Mouse (Mus musculus) heart, adult 11 months (tissue): ENCODE results near the gene H3f3b.

Source experiments
- DNase-seq: peaks from one replicate; pipeline ENCODE4 v3.0.0; 2022

The H3f3b gene

DNA sequence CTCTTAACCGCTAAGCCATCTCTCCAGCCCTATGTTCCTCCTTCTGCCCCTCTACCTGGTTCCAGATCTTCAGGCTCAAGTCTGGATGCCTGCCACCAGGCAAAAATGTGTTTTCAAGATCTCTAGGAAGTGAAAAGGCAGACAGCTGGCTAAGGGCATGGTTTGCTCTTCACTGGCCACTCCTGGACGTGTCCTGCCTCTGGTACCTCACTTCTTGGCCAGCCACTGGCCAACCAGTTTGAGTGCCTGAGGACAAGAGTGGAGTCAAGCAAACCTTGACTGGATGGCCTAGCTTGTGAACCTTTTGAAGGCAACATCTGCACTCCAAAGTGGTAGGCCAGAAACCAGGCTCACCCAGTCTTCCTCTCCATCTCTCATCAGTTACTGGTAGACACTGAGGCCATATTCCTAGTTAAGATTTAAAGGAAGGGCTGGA lies 7.8 kb downstream of the H3f3b start:
- peak; percentile 85 for DNase-seq

DNA sequence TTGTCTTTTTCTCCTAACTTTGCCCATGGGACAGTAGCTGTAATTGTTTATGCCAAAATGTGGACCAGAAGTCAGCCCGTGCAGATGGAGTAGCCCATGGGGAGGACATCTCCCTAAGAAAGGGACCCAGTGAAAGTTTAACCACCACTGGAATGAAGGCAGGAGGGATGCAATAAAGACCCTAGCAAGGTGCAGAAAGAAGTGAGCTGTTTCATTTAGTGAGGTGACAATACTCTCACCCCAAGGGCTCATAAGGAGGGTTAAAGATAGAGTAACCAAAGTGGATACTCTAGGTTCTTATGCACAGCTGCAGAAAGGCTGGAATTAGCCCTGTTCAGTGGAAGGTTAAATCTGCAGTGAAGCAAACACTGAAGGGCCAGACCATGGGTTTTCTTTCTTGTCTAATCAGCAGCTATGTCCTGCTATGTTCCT lies 8.4 kb downstream of the H3f3b start:
- peak; percentile 66 for DNase-seq

DNA sequence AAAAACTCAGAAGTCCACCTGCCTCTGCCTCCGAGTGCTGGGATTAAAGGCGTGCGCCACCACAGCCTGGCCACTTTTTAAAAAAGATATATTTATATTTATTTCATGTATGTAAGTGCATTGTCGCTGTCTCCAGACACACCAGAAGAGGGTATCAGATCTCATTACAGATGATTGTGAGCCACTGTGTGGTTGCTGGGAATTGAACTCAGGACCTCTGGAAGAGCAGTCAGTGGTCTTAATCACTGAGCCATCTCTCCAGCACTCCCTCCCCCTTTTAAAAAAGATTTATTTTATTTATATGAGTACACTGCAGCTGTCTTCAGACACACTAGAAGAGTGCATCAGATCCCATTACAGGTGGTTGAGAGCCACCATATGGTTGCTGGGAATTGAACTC lies 8.9 kb downstream of the H3f3b start:
- peak; percentile 73 for DNase-seq

DNA sequence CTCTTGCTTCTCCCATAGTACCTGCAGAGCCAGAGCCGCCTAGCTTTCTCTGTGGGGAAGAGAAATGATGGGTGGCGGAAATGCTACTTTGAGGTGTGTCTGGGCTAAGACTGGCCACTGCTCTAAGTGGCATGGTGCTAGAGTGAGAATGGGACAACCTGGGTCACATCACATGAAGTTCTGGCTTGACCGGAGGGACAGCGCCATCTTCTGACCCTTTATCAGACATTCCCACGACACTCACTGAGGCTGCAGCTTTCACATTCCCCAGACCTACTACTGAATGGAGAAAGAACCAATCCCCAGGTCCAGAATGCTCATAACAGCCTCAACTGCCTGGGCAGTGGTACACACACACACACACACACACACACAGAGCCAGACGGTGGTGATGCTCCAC lies 9.7 kb downstream of the H3f3b start:
- DNase-seq = peak; percentile 94

DNA sequence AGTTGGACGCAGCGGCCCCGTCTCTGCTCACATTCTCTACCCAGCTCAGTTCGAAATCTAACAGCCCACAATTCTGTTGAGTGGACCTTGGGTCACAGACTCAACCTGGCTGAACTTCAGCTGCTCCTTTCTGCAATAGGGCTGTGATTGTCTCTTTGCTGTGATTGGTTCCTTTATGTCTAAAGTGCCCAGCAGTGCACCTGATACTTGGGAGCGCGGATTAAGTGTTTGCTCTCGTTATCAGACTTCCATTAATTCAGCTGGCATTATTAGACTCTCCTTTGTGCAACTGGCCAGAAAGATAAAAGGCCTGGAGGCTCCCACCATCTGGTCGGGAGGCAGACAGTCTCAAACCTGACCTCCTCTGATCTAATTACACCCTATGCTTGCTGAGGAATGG lies 12.9 kb downstream of the H3f3b start:
- DNase-seq = no peak

DNA sequence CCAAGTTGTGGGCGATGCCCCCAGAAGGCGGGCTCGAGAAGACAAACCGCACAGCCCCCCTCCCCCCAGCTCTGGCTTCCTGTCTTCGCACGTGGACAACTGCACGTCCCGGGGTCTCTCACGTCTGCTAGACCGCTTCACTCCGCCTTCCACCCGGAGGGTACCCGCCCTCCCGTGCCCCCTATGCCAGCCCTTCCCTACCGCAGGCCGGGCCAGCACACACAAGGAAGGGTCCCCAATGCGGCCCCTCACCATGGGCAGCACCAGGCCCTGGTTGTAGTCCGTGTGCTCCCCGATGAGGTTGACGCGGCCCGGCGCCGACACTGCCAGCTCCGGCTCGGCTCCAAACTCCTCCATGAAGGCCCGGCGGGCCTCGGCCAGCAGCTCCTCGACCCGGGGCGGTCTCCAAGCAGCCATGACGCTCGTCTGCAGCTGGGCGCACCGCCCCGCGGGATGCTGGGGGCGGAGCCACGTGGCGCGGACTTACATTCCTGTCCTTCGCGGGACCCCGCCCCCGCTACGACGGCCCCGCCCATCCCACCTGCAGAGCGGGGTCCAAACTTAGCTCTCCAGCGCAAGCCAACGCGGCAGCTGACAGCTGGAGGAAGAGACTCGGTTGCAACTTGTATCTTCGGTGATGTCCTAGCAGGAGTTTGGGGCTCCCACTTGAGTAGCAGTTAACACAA lies 15.4 kb downstream of the H3f3b start, which contains the start of gene Galk1:
Gene Galk1 (minus strand): TSS at position 458 of the 686 bp plus-strand sequence.
- DNase-seq = peak; percentile 99

DNA sequence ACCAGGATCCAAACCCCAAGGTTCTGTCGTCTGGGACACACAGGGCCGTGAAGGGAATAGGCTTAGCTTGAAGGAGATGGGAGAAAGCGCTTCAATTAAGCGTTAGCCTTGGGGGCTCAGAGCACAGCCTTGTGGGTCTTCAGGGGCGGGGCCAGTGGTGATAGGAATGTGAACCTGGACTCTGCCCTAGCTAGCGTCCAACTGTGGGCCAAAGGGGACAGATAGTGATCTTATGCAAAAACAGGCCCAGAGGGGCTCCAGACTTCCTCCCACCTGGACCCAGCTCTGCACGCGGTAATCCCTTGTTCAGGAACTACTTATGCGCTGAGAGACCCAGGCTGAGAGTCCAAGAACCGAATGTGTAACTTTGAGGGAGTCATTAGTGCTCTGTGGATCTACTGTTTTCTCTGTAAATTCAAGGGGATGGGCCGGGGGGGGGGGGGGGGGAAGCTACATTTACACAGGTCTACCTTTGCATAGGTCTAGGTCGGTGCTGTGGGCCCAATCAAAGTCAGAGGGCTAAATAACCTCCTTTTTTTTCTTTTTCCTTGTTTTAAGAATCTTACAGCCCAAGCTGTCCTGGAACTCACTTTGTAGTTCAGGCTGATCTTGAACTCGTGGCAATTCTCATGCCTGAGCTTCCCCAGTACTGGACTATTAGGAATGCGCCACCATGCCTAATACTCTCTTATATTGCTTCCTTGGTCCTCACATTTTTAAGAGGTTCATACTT lies 16.1 kb downstream of the H3f3b start:
- DNase-seq = peak; percentile 88

DNA sequence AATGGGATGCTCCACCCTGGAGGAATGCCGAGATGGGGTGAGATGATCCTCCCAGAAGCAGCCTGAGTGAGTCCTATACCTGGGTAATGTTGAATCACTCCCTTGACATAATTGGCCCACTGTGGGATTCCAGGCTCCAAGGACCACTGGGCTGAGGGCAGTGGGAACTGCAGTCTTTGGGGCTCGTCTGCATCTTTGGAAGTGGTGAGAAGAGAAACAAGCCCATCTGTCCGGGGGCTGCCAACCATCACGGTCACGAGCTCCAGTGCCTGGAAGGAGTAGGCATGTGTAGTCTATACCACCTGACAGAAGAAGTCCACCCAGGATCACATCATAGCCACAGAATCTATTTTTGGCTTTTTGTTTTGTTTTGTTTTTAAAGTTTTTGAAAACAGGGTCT lies 16.8 kb downstream of the H3f3b start:
- DNase-seq = peak; percentile 90

DNA sequence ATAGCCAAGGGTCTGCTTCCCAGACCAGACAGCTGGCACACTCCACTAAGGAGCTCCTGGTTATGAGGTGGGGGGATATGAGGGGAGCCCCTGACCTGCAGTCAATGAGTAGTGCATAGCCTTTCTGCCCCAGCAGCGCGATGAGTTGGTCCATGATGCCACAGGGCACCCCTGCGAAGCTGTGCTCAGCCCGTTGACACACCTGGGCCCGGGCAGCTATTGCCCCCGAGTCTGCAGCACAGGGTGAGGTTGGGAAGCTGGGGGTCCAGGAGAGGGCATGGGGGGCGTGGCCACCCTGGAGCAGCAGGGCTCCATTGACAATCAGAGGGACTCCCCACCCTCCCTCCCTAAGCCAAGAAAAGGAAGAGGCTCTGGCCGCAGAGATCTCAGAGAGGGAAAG lies 17.6 kb downstream of the H3f3b start:
- DNase-seq = no peak

DNA sequence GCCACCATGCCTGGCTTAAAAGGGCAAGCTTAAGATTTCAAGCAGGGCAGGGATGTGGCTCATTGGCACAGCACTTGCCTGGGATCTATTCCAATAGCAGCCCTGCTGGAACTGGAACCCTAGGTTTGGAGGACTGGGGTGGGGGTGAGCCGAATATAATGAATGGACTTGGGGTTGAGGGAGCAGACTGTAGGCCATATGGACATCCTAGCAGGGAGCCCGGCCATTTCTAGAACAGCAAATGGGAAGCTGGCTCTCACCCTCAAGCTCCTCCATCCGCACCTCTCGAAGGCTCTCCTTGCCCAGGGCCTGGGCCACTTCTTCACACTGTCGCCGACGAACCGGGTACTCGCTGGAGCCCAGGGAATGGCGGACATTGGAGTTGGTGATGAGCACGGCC lies 18.1 kb downstream of the H3f3b start:
- peak; percentile 88 for DNase-seq

DNA sequence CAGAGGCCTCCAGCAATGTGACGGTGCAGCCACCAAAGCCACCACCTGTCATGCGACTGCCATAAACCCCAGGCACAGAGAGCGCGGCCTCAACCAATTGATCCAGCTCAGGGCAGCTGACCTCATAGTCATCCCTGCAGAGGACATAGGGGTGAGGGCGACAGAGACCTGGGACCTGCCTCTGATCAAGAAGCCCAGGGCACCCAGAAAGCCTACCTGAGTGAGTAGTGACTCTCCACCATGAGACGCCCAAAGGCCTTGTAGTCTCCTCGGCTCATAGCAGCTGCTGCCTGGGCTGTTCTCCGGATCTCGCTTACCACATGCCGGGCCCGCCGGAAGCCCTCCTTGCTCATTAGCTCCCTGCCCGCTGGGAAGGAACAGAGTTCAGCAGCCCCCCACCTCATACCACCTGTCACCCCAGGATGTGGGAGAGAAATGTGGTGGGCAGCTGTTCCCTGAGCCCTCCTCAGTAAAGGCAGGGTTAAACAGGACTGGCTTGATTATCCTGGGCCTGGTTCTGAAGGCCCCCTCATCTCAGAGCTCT lies 18.9 kb downstream of the H3f3b start:
- DNase-seq = peak; percentile 88

DNA sequence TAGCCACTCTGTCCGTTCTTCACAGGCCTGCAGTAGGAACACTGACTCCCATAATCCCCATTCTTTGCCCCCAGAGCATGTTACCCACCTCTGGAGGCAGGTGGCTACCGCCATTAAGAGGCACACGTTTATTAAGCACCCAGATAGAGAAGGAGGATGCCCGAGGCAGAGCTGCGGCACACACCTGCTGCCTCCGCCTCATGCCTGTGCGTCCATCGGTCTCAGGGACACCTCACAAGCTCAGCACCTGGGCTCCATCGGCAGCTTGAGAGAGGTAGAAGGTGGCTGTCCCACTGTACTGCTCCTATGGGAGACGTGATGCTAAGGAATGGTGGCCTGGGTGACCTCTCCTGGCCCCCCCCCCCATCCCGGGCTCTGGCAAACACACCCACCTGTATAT lies 19.4 kb downstream of the H3f3b start:
- no peak for DNase-seq

DNA sequence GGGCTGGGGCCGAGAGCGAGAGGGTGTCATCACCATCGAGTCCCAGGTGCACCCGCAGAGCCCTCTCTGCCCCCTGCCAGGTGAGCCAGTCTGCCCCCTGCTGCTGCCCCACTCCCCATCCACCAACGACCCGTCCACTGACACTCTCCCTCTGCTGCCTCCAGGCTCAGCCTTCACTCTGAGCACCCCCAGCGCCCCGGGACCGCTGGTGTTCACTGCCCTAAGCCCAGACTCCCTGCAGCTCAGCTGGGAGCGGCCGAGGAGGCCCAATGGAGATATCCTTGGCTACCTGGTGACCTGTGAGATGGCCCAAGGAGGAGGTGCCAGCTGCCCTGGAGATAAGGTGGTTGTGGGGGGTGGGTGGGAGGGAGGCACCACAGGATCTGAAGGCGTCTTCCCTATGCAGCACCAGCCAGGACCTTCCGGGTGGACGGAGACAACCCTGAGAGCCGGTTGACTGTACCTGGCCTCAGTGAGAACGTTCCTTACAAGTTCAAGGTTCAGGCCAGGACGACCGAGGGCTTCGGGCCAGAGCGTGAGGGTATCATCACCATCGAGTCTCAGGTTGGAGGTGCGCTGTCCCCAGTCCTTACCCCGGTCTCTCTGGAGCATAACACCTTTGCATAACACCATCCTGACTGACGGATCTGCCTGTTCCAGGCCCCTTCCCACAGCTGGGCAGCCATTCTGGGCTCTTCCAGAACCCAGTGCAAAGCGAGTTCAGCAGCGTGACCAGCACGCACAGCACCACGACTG lies 20.5 kb downstream of the H3f3b start:
- peak; percentile 93 for DNase-seq

DNA sequence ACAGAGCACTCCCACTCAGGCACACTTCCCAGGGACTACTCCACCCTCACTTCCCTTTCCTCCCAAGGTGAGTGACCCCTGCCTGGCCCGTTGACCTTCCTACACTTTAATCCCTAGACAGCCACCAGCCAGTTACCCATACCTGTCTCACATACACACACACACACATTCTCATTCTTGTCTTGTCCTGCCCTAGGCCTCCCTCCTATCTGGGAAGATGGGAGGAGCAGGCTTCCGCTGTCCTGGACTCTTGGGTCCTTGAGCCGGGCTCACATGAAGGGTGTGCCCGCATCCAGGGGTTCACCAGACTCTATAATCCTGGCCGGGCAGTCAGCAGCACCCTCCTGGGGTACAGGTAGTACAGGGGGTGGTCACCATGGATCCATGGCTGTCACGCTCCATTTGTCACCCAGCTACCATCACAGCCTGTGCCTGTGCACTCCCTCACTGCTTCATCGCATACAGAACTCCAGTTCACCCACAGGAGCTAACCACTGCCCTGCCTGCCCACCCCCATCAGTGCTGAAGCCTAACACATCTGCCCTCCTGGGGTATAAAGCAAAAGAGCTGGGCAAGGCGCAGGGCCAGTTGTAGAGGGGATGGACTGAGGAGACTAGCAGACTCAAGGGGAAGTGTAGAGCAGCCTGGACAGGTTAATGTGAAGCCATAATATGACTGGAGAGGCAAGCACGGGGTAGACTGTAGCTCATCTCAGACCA lies 21.9 kb downstream of the H3f3b start:
- peak; percentile 95 for DNase-seq

DNA sequence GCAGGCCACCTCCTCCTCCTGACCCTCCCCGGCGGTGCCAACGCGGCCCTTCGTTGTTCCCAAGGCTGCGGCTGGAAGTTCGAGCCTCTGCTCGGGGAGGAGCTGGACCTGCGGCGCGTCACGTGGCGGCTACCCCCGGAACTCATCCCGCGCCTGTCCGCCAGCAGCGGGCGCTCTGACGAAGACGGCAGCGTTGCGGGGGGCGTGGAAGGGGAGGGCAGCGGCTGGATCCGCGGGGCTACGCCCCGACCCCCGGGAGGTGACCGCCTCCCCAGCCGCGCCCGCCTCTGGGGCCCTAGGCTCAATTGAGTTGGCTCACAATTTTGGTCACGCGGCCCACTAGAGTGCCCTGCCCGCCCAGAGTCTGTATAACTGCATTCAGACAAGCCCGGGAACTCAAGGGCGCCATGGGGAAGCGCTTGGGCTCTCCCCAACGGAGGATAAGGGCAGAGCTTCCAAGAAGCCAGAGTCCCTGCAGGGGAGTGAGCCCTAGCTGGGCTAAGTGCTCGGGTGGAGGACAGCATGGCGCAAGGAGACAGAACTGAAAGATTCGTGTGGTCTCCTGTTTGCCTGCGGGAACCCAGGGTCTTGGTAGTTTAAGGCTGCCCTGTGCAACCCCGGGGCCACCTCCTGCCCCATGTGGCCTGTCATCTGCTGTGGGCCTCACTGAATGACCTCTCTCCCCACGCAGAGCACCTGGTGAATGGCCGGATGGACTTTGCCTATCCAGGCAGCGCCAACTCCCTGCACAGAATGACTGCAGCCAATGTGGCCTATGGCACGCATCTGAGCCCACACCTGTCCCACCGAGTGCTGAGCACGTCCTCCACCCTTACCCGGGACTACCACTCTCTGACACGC lies 22.7 kb downstream of the H3f3b start:
- DNase-seq = peak; percentile 99

DNA sequence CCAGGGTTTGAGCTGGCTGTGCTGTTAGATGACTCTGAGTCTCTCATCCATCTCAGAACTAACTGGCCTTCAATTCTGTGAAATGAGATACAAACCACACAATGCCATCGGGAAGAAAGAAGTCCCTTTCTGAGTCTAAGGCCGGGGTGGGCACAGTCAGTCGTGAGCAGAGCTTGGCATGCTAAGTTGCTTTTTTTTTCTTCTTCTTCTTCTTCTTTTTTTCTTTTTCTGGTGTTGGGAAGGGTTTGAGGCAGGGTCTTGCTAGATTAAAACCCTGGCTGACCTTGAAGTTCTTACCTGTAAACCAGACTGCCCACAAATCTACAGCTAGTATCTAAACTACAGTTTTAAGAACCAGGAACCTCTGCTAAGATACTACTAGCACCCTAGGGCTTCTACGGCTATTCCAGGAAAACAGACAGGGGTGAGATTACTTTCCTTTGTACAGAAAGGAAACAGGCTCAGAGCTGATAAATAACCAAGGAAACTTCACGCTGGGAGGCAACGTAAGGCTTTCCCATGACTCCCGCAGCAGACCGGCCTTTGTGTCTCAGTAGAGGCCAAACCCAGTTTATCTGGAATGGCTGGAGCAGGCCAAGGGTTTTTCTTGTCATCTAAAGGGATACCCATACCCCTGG lies 23.5 kb downstream of the H3f3b start:
- no peak for DNase-seq

DNA sequence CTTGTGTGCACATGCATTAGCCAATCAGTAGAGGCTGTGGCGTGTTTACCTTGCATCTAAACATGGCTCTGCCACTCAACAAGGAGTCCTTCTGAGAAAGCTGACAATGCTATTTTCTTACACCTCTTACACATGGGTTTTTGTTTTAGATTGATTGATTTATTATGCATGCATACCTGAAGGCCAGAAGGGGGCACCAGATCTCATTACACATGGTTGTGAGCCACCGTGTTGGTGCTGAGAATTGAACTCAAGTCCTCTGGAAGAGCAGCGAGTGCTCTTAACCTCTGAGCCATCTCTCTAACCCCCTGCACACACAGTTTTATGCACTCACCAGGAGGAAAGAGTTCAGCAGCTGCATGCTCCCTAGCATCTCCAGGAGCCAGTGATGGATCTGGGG lies 24.9 kb downstream of the H3f3b start:
- no peak for DNase-seq

DNA sequence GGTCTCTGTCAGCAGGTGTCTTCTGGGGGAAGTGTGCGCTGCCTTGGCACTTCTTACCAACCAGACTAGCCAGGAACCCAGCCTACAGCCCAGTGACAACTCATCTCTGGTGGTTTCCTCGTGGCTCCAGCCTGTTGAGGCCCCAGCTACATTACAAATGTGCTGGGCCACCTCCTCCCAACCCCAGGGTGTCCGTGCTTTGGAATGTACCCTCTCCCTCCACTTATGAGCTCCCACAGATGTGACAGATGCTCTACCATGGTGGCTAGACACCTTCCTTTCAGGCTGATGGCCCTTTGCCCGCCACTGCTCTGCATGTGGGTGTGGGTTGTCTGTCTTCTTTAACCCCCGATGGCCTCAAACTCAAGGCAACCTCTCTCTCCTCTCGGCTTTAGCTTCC lies 26.0 kb downstream of the H3f3b start:
- DNase-seq = peak; percentile 88

DNA sequence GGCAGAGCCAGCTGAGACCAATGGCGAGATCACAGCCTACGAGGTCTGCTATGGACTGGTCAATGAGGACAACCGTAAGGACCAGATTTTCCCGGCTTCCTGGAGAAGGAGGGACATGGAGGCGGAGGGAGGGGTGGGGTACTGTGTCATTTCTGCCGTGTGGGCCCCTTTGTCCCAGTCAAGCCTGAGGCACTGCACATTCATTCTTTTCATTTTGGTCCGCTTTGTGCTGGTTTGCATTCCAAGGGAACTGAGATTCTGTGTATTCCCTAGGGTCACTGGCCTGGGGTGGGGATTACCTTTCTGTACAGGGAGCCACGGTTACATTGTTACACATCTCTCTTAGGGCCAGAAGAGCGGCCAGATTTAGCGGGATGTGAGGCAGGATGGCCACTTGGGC lies 27.2 kb downstream of the H3f3b start:
- peak; percentile 85 for DNase-seq

DNA sequence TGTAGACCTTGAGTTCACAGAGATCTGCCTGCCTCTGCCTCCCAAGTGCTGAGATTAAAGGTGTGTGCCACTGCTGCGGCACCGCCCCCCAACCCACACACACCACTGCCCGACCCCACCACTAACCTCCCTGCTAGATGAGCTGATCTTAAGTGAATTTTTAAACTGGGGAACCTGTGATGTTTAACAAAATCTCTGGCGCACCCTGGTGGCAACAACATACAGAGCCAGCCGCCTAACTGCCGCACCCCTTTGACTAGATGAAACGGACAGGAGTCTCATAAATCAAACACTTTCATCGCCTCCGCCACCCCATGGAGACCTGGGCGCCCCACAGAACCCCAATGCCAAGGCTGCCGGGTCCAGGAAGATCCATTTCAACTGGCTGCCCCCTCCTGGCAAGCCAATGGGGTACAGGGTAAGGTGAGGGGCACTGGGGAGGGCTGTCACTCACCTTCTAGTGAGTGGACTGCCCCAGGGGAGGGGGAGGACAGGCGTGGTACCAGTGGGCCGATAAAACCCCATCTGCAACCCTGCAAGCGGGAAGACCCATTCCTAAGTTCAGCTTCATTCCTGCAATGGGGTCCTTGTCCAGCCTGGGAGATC lies 28.1 kb downstream of the H3f3b start:
- DNase-seq = peak; percentile 93

DNA sequence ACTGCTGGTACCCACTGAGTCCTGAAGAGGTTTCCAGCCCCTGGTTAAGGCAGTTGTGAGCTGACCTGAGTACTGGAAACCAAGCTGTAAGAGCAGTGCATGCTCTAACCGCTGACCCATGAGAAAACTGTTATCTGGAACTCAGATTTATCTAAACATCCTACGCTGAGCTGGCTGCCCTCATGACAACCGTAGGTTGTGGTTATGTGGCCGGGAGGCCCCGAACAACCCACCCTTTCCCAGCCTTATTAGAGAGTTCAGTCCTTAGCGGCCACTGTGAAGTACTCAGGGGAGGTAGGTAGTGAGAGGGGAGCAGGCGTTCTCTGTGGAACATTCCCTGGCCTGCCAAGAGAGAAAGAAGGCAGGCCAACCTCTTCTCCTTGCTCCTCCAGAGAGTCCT lies 28.7 kb downstream of the H3f3b start:
- peak; percentile 87 for DNase-seq
